Mouse (Mus musculus) heart, embryonic 10.5 days (tissue): ENCODE data around the gene Cfap44. TPM values are rescaled to one million over a fixed set of nuclear protein-coding genes. Genes with fewer than 3 reads are reported as not detected.

ENCODE experiments used
- DNase-seq: peaks from one replicate; pipeline ENCODE4 v3.0.0-alpha.2; 2017; ENCODE audit warnings: low spot score
- H3K27ac ChIP-seq: fragments of 300-500 bp; sonication (generic); 2 replicates; pipeline ENCODE4 v1.5.1; 2016; ENCODE audit warnings: mild to moderate bottlenecking
- H3K27me3 ChIP-seq: fragments of 300-500 bp; sonication (generic); 2 replicates; pipeline ENCODE4 v1.6.1; 2016; ENCODE audit warnings: mild to moderate bottlenecking; ENCODE audit not compliant: poor library complexity, insufficient read depth, severe bottlenecking
- H3K36me3 ChIP-seq: fragments of 300-500 bp; sonication (generic); 2 replicates; pipeline ENCODE4 v1.6.1; 2016; ENCODE audit warnings: mild to moderate bottlenecking, moderate library complexity
- H3K4me1 ChIP-seq: fragments of 300-500 bp; sonication (generic); 2 replicates; pipeline ENCODE4 v1.6.1; 2016; ENCODE audit warnings: mild to moderate bottlenecking
- H3K4me3 ChIP-seq: fragments of 300-500 bp; sonication (generic); 2 replicates; pipeline ENCODE4 v1.5.1; 2016; ENCODE audit warnings: mild to moderate bottlenecking, moderate library complexity
- H3K9me3 ChIP-seq: fragments of 300-500 bp; sonication (generic); 2 replicates; pipeline ENCODE4 v1.6.1; 2016; ENCODE audit warnings: mild to moderate bottlenecking, moderate library complexity
- WGBS: fragments of 180-500 bp; shearing (Covaris S2); methylation state at CpG from one replicate; pipeline ENCODE4 v1.1.7; 2016; 5-methylcytosine and 5-hydroxymethylcytosine counted together
- polyA plus RNA-seq: library from polyadenylated mRNA; unstranded; fragments of >200 nt; fragmentation: Nextera tagmentation; extraction: Ambion mirVana; gene quantifications from 2 replicates; pipeline ENCODE4 v1.2.1, GENCODE M21; 2016

Gene Cfap44
- polyA plus RNA-seq, 1 experiment from 2014 or later = 0.21 TPM

GRCm38 (mm10) chr16:44487194-44487593 lies 92.6 kb downstream of the Cfap44 start:
- no peak overlapping the region for H3K4me3 ChIP-seq
- peaks cover 41% of the 10 kb centered on the region; the same call in 1 of the 2 replicates for H3K36me3 ChIP-seq
- DNase-seq = no peak
- WGBS = 82% methylated on average over 13 of the region's 13 CpGs
- peaks cover 5% of the 10 kb centered on the region; the same call in 1 of the 2 replicates for H3K27me3 ChIP-seq
- H3K27ac ChIP-seq = no peak overlapping the region
- no peaks in the 10 kb centered on the region for H3K9me3 ChIP-seq
- H3K4me1 ChIP-seq = no peaks in the 10 kb centered on the region

GRCm38 (mm10) chr16:44491051-44491450 lies 96.5 kb downstream of the Cfap44 start:
- Histone ChIP-seq H3K36me3 (peaks cover 46% of the 10 kb centered on the region), H3K27me3 (no peaks in the 10 kb centered on the region), H3K4me1 (0 out of 2 replicates have a peak, but pooled peaks cover 7% of the 10 kb centered on the region), H3K27ac (no peak overlapping the region), H3K9me3 (no peaks in the 10 kb centered on the region), H3K4me3 (no peak overlapping the region)
- 81% methylated on average over 9 of the region's 9 CpGs for WGBS
- peak; percentile 66 for DNase-seq

- peaks cover 46% of the 10 kb centered on the region for H3K36me3 ChIP-seq
Measured at GRCm38 (mm10) chr16:44492151-44492550, 97.6 kb downstream of the Cfap44 start.

GRCm38 (mm10) chr16:44492706-44493105 lies 98.1 kb downstream of the Cfap44 start:
- H3K9me3 ChIP-seq = no peaks in the 10 kb centered on the region
- H3K27ac ChIP-seq = no peak overlapping the region
- 63% methylated on average over 9 of the region's 9 CpGs for WGBS
- DNase-seq = peak; percentile 63
- peaks cover 41% of the 10 kb centered on the region for H3K36me3 ChIP-seq
- H3K27me3 ChIP-seq = no peaks in the 10 kb centered on the region
- H3K4me1 ChIP-seq = 0 out of 2 replicates have a peak, but pooled peaks cover 7% of the 10 kb centered on the region
- no peak overlapping the region for H3K4me3 ChIP-seq

More at GRCm38 (mm10) chr16:44492151-44492550, 97.6 kb downstream of the Cfap44 start:
- Histone ChIP-seq H3K9me3 (no peaks in the 10 kb centered on the region), H3K27me3 (no peaks in the 10 kb centered on the region), H3K4me1 (0 out of 2 replicates have a peak, but pooled peaks cover 7% of the 10 kb centered on the region), H3K4me3 (no peak overlapping the region), H3K27ac (no peak overlapping the region)
- peak; percentile 70 for DNase-seq
- WGBS = 83% methylated on average over 6 of the region's 6 CpGs

- Histone ChIP-seq H3K27ac (no peak overlapping the region), H3K4me3 (no peak overlapping the region), H3K9me3 (no peaks in the 10 kb centered on the region; the same call in 1 of the 2 replicates), H3K36me3 (peaks cover 42% of the 10 kb centered on the region), H3K4me1 (0 out of 2 replicates have a peak, but pooled peaks cover 7% of the 10 kb centered on the region), H3K27me3 (no peaks in the 10 kb centered on the region)
- WGBS = 49% methylated on average over 6 of the region's 6 CpGs
- peak; percentile 74 for DNase-seq
Measured at GRCm38 (mm10) chr16:44493868-44494267, 99.3 kb downstream of the Cfap44 start.

GRCm38 (mm10) chr16:44494441-44495108 lies 100.0 kb downstream of the Cfap44 start:
- Histone ChIP-seq H3K4me1 (0 out of 2 replicates have a peak, but pooled peaks cover 7% of the 10 kb centered on the region), H3K4me3 (no peak overlapping the region), H3K36me3 (peaks cover 44% of the 10 kb centered on the region), H3K27me3 (no peaks in the 10 kb centered on the region), H3K9me3 (no peaks in the 10 kb centered on the region; the same call in 1 of the 2 replicates), H3K27ac (no peak overlapping the region)
- DNase-seq = peak; percentile 73
- WGBS = 51% methylated on average over 8 of the region's 8 CpGs

GRCm38 (mm10) chr16:44496971-44497464 lies 102.4 kb downstream of the Cfap44 start:
- no peak for DNase-seq
- Histone ChIP-seq H3K27ac (no peak overlapping the region), H3K36me3 (peaks cover 49% of the 10 kb centered on the region), H3K4me3 (no peak overlapping the region), H3K27me3 (no peaks in the 10 kb centered on the region), H3K9me3 (no peaks in the 10 kb centered on the region; the same call in 1 of the 2 replicates), H3K4me1 (0 out of 2 replicates have a peak, but pooled peaks cover 7% of the 10 kb centered on the region)
- 80% methylated on average over 15 of the region's 15 CpGs for WGBS

GRCm38 (mm10) chr16:44498447-44498846 lies 103.9 kb downstream of the Cfap44 start:
- no peak for DNase-seq
- peaks cover 57% of the 10 kb centered on the region for H3K36me3 ChIP-seq
- 91% methylated on average over 3 of the region's 3 CpGs for WGBS
- no peak overlapping the region for H3K27ac ChIP-seq
- H3K4me1 ChIP-seq = peaks cover 13% of the 10 kb centered on the region
- no peaks in the 10 kb centered on the region; the same call in 1 of the 2 replicates for H3K9me3 ChIP-seq
- no peaks in the 10 kb centered on the region for H3K27me3 ChIP-seq
- no peak overlapping the region for H3K4me3 ChIP-seq

- 91% methylated on average over 10 of the region's 10 CpGs for WGBS
- no peak for DNase-seq
- H3K36me3 ChIP-seq = peaks cover 63% of the 10 kb centered on the region
- H3K4me1 ChIP-seq = peaks cover 10% of the 10 kb centered on the region
- H3K27ac ChIP-seq = no peak overlapping the region
- peaks cover 5% of the 10 kb centered on the region for H3K9me3 ChIP-seq
- no peaks in the 10 kb centered on the region for H3K27me3 ChIP-seq
- H3K4me3 ChIP-seq = no peak overlapping the region
Measured at GRCm38 (mm10) chr16:44501783-44502182, 107.2 kb downstream of the Cfap44 start.

GRCm38 (mm10) chr16:44502325-44502724 lies 107.7 kb downstream of the Cfap44 start:
- DNase-seq = no peak
- H3K4me3 ChIP-seq = no peak overlapping the region
- peaks cover 5% of the 10 kb centered on the region for H3K9me3 ChIP-seq
- H3K36me3 ChIP-seq = peaks cover 63% of the 10 kb centered on the region
- H3K27ac ChIP-seq = no peak overlapping the region
- H3K27me3 ChIP-seq = no peaks in the 10 kb centered on the region
- H3K4me1 ChIP-seq = peaks cover 16% of the 10 kb centered on the region
- WGBS = 55% methylated on average over 7 of the region's 7 CpGs

GRCm38 (mm10) chr16:44502895-44503575 lies 108.4 kb downstream of the Cfap44 start:
- WGBS = 57% methylated on average over 8 of the region's 8 CpGs
- peaks cover 5% of the 10 kb centered on the region for H3K9me3 ChIP-seq
- no peak for DNase-seq
- peaks cover 62% of the 10 kb centered on the region for H3K36me3 ChIP-seq
- peak overlapping the region; percentile 5; the same call in 1 of the 2 replicates for H3K27ac ChIP-seq
- H3K4me3 ChIP-seq = no peak overlapping the region
- H3K4me1 ChIP-seq = peaks cover 19% of the 10 kb centered on the region
- no peaks in the 10 kb centered on the region for H3K27me3 ChIP-seq

GRCm38 (mm10) chr16:44505243-44505642 lies 110.6 kb downstream of the Cfap44 start:
- no peak for DNase-seq
- Histone ChIP-seq H3K27me3 (no peaks in the 10 kb centered on the region), H3K9me3 (peaks cover 5% of the 10 kb centered on the region; the same call in 1 of the 2 replicates), H3K27ac (no peak overlapping the region), H3K4me1 (peaks cover 25% of the 10 kb centered on the region), H3K4me3 (no peak overlapping the region), H3K36me3 (peaks cover 44% of the 10 kb centered on the region)
- 94% methylated on average over 1 of the region's 1 CpGs for WGBS
